Mouse (Mus musculus) urinary bladder, adult 2 months (tissue): ENCODE measurements around the gene Pde4b. TPM values are rescaled to one million over a fixed set of nuclear protein-coding genes. Genes with fewer than 3 reads are reported as not detected.

Source experiments
- DNase-seq: peaks from one replicate; pipeline ENCODE4 v3.0.0; 2022; ENCODE audit warnings: low spot score
- polyA plus RNA-seq: library from polyadenylated mRNA; depleted of rRNA; stranded (reverse); fragments of >200 nt; gene quantifications from 2 replicates; pipeline ENCODE4 v1.2.3, GENCODE M21; 2012

Pde4b gene
- polyA plus RNA-seq, 1 experiment = 47.1 TPM

GRCm38 (mm10) chr4:102290052-102290734 lies 202.8 kb downstream of the Pde4b start:
- DNase-seq = no peak

GRCm38 (mm10) chr4:102297558-102297957 lies 210.2 kb downstream of the Pde4b start:
- no peak for DNase-seq

DNA sequence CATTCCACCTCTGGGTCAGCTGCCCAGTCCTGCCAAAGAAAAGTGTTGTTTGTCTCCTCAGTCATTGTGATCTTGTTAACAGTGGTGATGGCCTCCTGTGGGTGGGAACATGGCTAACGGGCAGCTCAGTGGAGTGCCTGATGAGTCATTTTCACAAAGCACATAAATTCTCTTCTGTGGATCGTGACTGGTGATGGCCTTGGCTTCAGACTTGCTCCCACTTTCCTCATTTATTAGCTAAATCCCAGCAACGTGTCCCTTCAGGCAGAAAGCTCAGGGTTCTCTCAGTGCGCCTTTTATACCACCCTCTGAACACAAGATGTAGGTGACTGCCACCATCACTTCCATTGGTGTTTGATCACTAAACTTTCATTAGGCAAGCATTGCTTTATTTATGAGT lies 215.2 kb downstream of the Pde4b start:
- DNase-seq = no peak

DNA sequence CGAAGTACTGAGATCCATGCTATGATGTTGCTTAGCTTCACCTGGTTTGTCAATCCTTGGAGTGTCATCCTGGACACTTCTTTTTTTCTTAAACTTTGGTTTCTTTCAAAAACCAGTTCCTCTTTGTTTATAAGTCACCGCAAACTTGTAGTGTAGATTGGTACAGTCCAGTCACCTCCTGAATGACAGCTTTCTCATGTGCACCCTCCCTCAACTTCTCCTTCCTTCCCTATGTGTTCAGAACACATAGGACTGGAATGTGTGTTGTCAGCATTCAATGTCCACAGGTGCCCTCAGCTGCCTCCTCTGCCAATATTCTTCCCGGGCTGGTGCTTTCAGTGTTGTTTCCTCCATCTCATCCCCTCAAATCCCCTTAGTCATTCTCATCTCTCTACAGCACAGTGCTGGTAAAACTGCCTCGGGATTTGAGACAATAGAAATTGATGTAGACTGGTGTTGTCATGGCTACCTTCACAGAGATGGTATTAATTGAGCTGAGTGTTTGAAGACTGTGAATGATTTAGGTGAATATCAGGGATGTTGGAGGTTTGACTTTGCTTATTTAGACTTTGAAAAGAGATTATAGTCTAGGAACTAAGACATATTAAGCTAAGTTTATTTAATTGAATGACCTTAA lies 220.4 kb downstream of the Pde4b start:
- DNase-seq = no peak

GRCm38 (mm10) chr4:102310630-102311029 lies 223.3 kb downstream of the Pde4b start:
- no peak for DNase-seq

- no peak for DNase-seq
Observed at GRCm38 (mm10) chr4:102316011-102316410, 228.7 kb downstream of the Pde4b start.

GRCm38 (mm10) chr4:102316699-102317285 lies 229.4 kb downstream of the Pde4b start:
- DNase-seq = no peak

- no peak for DNase-seq
Observed at GRCm38 (mm10) chr4:102318596-102318995, 231.3 kb downstream of the Pde4b start.

- DNase-seq = no peak
Observed at GRCm38 (mm10) chr4:102321340-102321739, 234.0 kb downstream of the Pde4b start.

DNA sequence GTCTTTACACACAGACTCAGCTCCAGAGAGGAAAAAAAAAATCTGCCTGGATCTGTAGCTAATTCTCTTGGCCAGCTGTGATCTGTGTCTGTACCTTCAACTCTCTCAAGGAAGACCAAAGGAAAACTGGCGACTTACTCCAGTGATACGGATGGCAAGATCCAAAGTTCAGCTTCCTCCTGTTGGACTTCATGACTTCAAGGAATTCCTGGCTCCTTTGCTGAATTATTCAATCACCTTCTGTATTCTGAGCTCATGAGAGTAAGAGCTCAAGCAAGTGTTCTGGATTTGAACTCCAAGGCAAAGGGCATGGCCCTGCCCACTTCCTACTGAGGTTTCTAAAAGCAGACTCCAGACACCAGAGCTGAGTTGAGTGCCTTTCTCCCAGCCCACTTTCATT lies 245.0 kb downstream of the Pde4b start:
- no peak for DNase-seq

DNA sequence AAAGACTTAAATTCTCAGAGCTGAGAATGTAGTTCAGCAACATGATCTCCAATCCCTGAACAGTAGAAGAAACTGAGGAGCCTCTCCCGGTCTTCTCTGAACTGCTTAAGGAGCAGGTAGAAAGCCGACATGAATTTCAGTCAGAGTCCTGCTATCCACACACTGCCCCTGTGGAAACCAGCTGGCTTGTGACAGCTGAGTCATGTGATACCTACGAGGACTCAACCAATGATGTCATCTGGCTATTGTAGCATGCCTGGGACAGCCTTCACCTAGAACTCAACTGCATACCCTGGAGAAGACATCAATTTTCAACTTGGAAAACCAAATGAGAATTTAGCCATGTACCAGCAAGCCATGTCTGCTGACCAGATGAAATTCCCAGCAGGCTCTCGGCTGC lies 245.5 kb downstream of the Pde4b start:
- no peak for DNase-seq

DNA sequence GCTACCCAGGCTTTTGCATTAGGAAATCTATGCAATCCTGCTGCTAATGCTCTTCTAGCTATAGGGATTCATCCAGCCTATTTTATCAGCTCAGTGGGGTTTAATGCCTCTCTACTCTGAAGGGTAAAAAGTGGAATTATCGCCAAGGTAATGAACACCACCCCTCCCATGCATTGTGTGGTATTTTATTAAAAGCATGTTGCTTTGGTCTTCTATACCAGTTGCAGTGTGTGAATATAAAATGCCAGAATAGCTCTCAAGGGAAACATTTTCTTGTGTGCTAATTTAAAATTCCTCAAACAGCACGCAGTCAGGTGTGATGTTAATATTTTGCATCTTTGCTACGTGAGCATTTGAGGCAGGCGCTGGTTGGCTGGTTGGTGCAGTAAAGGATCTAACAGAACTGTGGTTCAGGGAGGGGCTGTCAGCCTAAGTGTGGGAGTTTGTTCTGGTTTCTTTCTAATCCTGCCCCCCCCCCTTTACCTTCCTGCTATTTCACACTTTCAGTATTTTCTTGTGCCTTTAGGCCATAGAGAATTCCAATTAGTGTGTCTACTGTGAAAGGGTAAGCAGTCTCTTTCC lies 259.7 kb downstream of the Pde4b start:
- DNase-seq = no peak

- no peak for DNase-seq
Observed at GRCm38 (mm10) chr4:102351476-102352475, 264.4 kb downstream of the Pde4b start.

DNA sequence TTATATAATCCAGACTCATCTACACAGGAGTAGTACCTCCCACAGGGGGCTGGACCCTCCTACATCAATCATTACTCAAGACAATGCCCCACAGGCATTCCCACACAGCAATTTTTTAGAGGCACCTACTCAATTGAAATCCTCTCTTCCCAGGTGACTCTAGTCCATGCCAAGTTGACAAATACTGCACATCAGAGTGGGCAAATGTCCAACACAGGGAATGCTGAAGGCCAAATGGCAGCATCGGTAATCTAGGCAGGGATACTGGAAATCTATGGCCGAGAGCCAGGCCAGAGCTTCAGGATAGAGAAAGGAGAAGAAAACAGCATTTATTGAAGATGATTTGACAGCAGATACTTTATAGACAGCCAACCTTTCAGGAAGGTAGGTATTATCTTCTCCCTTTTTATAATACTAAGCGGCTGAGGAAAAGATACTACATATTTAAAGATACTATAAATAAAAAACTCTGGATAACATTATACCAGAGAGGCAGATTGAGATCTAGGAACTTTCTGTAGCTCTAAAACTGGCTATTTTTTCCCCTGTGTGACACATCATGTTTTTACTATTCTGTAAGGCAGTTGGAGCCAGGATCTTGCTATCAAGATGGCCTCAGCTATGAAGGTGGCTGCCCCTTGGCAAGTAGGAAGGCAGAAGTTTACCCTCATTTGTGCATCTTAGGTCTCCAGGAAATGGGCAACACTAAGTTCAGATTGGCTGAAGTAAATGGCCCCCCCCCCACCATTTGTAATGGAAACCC lies 266.5 kb downstream of the Pde4b start:
- no peak for DNase-seq

DNA sequence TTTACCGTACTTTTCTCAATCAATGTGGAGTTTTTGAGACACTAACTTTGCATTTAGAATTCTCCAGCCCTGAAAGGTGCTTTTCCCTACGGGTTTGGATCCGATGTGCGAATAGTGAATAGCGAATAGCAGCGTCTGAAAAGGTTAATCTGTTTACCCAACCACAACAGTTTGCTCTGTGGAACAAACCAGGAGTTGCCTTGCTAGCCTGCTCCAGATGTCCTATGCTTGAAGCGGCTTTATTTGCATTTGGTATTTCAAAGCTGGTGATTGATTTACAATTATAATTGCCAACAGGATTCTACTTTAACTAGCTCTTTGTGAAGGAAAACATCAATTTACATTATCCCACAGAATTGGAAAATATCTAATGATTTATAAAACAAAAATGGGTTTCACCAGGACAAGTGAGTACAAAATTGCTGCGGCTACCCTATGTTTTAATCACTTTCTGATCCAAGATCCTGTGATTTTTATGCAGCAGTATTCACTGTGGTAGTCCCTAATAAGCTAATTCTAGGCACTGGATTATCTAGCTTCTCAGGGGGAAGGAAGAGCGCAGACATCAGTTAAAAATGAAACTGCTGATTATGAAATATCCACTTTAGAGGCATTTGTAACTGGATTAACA lies 280.9 kb downstream of the Pde4b start:
- DNase-seq = no peak

GRCm38 (mm10) chr4:102374614-102375013 lies 287.3 kb downstream of the Pde4b start:
- no peak for DNase-seq

GRCm38 (mm10) chr4:102382763-102383505 lies 295.6 kb downstream of the Pde4b start:
- no peak for DNase-seq

- no peak for DNase-seq
Observed at GRCm38 (mm10) chr4:102393605-102394004, 306.3 kb downstream of the Pde4b start.

GRCm38 (mm10) chr4:102397334-102397733 lies 310.0 kb downstream of the Pde4b start:
- no peak for DNase-seq

GRCm38 (mm10) chr4:102398512-102398911 lies 311.2 kb downstream of the Pde4b start:
- no peak for DNase-seq
